Mouse (Mus musculus): ENCODE data around the gene Megf8.
"Not testable (repeated sequence)": the region's sequence is repeated elsewhere in the genome, so short reads cannot be mapped to it uniquely, and the experiment has no call there.

Megf8 gene

GRCm38 (mm10) chr7:25296945-25297453 is 20.0 kb upstream of the Megf8 start:
- no peak for DNase-seq (ENCODE audit: low read depth, low spot score)

- DNase-seq (ENCODE audit: low read depth, low spot score): no peak
Observed at GRCm38 (mm10) chr7:25297454-25298325, 19.3 kb upstream of the Megf8 start, which contains the start of gene Pafah1b3. Gene Pafah1b3, minus strand, starts transcription at chr7:25297986.

DNA sequence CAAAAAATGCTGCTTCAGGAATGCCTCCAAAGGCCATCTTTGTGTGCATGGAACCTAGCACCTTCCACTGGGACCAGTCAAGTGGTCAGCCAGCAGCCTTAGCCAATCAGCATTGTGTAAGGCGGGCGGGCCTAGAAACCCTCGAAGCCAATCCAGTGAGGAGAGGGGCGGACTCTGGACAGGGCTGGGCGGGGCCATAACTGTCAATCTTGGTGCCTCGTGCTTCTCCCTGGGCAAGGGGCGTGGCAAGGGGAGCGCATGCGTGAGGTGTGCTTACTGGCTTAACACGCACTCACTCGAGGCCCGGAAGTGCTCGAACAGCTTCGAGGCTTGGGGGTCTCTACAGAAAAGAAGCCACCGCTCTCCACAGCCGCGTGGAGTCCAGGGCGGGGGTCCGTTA is 15.9 kb upstream of the Megf8 start, which contains the start of gene Prr19:
Gene Prr19 (plus strand): TSS at position 349 of the 400 bp plus-strand sequence.
- no peak for DNase-seq (ENCODE audit: low read depth, low spot score)

GRCm38 (mm10) chr7:25303003-25303684 is 13.8 kb upstream of the Megf8 start:
- DNase-seq (ENCODE audit: low read depth, low spot score): no peak

- DNase-seq (ENCODE audit: low read depth, low spot score): no peak
Observed at GRCm38 (mm10) chr7:25303685-25304006, 13.3 kb upstream of the Megf8 start.

DNA sequence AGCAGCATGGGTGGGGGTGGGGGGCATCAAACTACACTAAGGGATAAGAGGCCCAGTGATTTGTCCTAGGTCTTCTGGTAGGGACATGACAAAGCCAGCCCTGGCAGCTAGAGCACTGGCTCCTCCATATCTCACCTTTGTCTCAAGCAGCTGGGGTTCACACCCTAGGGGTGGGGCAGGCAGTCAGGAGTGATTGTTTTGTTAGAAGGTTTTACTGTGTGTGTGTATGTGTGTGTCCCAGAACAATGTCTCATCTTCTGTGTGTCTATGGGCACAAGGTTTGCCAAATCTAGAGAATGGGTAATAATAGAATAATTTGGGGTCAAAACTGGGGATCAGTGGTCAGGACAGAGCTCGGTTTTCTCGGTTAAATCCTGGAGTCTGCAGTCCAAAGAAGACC is 11.5 kb upstream of the Megf8 start:
- DNase-seq (ENCODE audit: low read depth, low spot score): no peak

DNA sequence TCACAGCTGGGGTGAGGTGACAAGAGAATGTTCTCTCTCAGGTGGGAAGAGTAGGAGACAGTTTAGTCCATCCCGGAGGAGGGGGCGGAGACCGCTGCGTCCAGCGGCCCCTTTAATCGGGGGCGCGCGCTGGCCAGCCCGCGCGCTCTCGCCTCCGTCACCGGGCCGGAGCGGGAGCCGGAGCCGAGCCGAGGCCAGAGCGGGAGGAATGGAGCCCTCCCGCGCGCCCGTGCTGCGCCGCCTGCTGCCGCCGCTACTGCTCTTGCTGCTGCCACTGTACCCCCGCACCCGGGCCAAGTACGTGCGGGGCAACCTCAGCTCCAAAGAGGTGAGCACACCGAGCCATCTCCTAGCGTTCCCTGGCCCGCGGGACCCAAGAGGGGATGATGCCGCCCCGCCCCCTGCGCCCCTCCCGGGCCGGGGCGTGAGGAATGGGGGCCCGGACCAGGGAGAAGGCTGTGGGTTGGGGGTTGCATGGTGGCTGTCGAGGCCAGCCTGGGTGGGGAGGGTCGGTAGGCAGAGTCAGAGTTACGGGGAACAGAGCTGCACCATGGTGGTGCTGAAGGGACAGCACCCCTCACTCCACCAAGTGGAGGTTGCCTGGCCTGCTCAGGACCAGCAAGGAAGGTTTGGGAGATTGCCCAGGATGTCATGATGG is 10.9 kb upstream of the Megf8 start, which contains the start of gene Tmem145:
Gene Tmem145 (plus strand): TSS at position 151 of the 658 bp plus-strand sequence.
- no peak for DNase-seq (ENCODE audit: low read depth, low spot score)

DNA sequence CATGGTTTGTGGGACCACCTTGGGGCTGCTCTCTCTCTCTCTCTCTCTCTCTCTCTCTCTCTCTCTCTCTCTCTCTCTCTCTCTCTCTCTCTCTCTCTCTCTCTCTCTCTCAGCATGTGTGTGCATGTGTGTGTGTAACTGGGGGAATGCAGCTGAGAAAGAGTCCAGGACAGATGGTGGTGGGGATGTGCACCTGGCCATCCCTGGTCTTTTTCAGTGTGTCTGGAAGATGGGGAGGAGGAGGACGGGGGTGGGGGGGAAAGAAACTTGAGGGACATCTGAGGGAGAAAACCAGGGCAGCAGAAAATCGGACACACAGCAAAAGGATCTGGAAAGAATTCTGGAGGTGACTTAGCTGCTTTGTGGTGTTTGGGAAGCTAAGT is 10.4 kb upstream of the Megf8 start:
- DNase-seq (ENCODE audit: low read depth, low spot score): no peak

DNA sequence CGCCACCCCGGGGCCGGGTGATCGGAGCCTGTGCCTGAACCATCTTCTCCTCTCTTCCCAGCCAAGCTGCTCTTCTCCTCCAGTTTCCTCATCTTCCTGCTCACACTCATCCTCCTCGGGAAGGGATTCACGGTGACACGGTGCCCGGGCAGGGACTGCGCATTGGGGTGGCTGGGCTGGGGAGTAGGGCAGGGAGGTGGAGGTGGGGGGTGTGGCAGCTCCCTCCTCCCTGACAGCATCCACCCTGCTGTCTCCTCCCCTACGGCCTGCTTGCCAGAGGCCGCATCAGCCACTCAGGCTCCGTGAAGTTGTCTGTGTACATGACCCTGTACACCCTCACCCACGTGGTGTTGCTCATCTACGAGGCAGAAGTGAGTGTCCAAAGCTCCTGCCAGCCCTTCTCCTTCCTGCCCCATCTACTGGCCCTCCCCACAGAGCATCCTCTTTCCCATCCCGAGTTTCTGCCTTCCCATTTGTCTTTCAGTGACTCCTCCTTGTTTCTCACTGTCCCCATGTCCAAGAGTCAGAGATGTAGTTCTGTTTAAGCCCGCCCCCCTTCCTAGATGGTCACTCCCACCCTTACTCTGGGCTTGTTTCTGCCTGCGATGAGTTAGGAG is 8.2 kb upstream of the Megf8 start:
- DNase-seq (ENCODE audit: low read depth, low spot score): no peak

DNA sequence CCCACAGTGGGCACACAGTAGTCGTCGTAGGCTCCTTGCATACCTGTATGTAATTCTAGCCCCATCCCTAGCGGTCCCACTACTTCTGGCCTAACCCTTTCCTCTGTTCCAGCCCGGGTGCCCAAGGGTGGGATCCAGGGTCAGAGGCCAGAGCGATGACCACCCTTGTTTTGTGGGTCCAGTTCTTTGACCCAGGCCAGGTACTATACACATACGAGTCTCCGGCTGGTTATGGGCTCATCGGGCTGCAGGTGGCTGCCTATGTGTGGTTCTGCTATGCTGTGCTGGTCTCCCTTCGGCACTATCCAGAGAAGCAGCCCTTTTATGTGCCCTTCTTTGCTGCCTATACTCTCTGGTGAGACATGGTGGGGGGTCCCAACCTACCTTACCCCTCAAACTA is 7.5 kb upstream of the Megf8 start:
- DNase-seq (ENCODE audit: low read depth, low spot score): no peak

DNA sequence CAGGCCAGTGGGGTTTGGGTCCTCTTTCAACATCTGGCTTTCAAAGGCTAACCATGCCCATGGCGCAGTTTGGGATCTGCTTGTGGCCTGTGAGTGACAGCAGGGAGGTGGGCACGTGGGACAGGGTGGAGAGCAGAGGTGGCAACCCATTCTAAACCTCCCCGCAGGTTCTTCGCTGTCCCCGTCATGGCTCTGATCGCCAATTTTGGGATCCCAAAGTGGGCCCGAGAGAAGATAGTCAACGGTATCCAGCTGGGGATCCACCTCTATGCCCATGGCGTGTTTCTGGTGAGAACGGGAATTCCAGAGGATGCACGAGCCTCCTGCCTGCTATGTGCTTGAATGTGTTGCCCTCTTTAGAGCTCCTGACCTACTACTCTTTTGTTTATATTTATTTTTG is 5.8 kb upstream of the Megf8 start:
- DNase-seq (ENCODE audit: low read depth, low spot score): no peak

GRCm38 (mm10) chr7:25313325-25313724 is 3.6 kb upstream of the Megf8 start:
- DNase-seq (ENCODE audit: low read depth, low spot score): no peak

- no peak for DNase-seq (ENCODE audit: low read depth, low spot score)
Observed at GRCm38 (mm10) chr7:25314606-25315305, 2.2 kb upstream of the Megf8 start.

- no peak for DNase-seq (ENCODE audit: low read depth, low spot score)
Observed at GRCm38 (mm10) chr7:25315306-25316041, 1.5 kb upstream of the Megf8 start.

- no peak for DNase-seq (ENCODE audit: low read depth, low spot score)
Observed at GRCm38 (mm10) chr7:25317446-25317999, 559 bp downstream of the Megf8 start.

DNA sequence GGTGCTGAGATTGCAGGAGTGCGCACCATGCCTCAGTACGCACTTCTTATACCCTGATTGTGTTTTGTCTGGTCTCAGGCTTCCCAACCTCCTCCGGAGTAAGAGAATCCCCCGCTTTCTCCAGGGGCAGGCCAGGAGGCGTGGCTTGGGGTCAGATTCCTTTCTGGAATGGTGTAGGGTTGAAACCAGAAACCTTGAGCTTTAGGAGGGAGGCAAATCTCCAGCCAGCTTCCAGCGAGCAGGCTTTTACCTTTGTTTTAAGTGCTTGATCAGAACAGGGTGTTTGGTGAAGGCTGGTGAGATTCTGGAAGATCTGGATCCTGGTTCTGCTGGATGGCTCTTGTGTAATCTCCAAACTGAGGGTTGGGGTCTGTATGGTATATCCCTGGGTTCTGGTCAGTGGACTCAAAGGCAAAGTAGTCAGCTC is 5.1 kb downstream of the Megf8 start:
- DNase-seq (ENCODE audit: low read depth, low spot score): no peak

DNA sequence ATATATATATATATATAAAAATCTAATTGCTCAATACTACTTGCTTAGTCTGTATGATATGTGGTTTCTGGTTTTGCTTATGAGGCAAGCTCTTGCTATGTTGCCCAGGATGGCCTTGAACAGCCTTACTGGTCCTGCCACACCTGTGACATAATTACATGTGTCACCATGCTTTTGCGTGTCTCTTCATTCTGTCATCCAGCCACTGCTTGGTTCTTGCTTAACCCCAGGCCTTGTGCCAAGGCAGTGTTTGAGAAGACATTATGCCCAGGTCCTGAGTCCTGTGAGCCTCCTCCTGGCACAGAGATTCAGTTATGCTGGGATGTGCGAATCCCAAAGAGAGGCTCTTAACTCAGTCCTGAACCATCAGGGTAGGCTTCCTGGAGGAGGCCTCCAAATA is 6.3 kb downstream of the Megf8 start:
- no peak for DNase-seq (ENCODE audit: low read depth, low spot score)

GRCm38 (mm10) chr7:25325431-25325830 is 8.5 kb downstream of the Megf8 start:
- DNase-seq (ENCODE audit: low read depth, low spot score): not testable (repeated sequence)

GRCm38 (mm10) chr7:25326233-25326632 is 9.3 kb downstream of the Megf8 start:
- DNase-seq (ENCODE audit: low read depth, low spot score): no peak

Measured in skeletal muscle tissue, adult 2 months (tissue).